Mouse (Mus musculus): ENCODE data around the gene Arl11. TPM values are rescaled to one million over a fixed set of nuclear protein-coding genes. Genes with fewer than 3 reads are reported as not detected.

The Arl11 gene
- total and polyA plus RNA-seq, 3 experiments, result 0.12 to 0.68 TPM; not detected in 1

- no peak for TF ChIP-seq RAD21 (IDR thresholded peaks at IDR 0.05; ENCODE audit: low read depth, low read length)
- no peak for TF ChIP-seq E2F4 (IDR thresholded peaks at IDR 0.05; ENCODE audit: borderline replicate concordance, low read depth, low read length)
- no peak for TF ChIP-seq POLR2A (IDR thresholded peaks at IDR 0.05; ENCODE audit: control insufficient read depth in 1 of 2, insufficient read depth in 1 of 2, low read depth in 1 of 2, low read length in 2 of 2, poor library complexity in 1 of 2)
- TF ChIP-seq USF1 (IDR thresholded peaks at IDR 0.05; ENCODE audit: low read depth, low read length), result no peak
- no peak for TF ChIP-seq MYC (IDR thresholded peaks at IDR 0.05; ENCODE audit: low read depth, low read length)
- TF ChIP-seq CHD2 (IDR thresholded peaks at IDR 0.05; ENCODE audit: low read length), result no peak
- TF ChIP-seq JUND (IDR thresholded peaks at IDR 0.05; ENCODE audit: low read depth, low read length), result no peak
- TF ChIP-seq ETS1 (IDR thresholded peaks at IDR 0.05; ENCODE audit: low read depth, low read length), result no peak
- peaks cover 0 to 4% of the 10 kb centered on the region in 2 experiments; a peak in 2 of 4 replicates for H3K36me3 ChIP-seq (ENCODE audit: control insufficient read depth in 1 of 2, insufficient read depth in 2 of 2, low read length in 2 of 2)
- no peak overlapping the region for H3K9ac ChIP-seq (ENCODE audit: control insufficient read depth, low read depth, low read length, poor library complexity, severe bottlenecking)
- DNase-seq (ENCODE audit: low read depth, low spot score), result no peak
- H3K9me3 ChIP-seq (replicated peaks; ENCODE audit: insufficient read depth, low read length), result no peaks in the 10 kb centered on the region
- peaks cover 0 to 9% of the 10 kb centered on the region in 2 experiments; a peak in 2 of 4 replicates for H3K4me1 ChIP-seq (ENCODE audit: control insufficient read depth in 1 of 2, insufficient read depth in 2 of 2, low read length in 2 of 2)
- H3K4me3 ChIP-seq (ENCODE audit: control insufficient read depth in 1 of 2, insufficient read depth in 1 of 2, low read depth in 2 of 2, low read length in 2 of 2), result no peak overlapping the region
- no peaks in the 10 kb centered on the region for H3K27me3 ChIP-seq (ENCODE audit: control insufficient read depth in 1 of 2, insufficient read depth in 2 of 2, low read length in 2 of 2)
- H3K79me2 ChIP-seq (ENCODE audit: control insufficient read depth, insufficient read depth, low read length, poor library complexity), result no peaks in the 10 kb centered on the region
- H3K27ac ChIP-seq (ENCODE audit: control insufficient read depth, low read depth, low read length), result no peak overlapping the region
These were observed 7.1 kb upstream of the Arl11 start for GRCm38 (mm10) chr14:61302428-61302827.

GRCm38 (mm10) chr14:61303969-61304609 lies 5.5 kb upstream of the Arl11 start:
- H3K9me3 ChIP-seq (replicated peaks; ENCODE audit: insufficient read depth, low read length), result no peaks in the 10 kb centered on the region
- no peak for DNase-seq (ENCODE audit: low read depth, low spot score)

GRCm38 (mm10) chr14:61310036-61310772 lies 651 bp downstream of the Arl11 start:
- Histone ChIP-seq H3K4me1 (ENCODE audit: control insufficient read depth in 1 of 2, insufficient read depth in 2 of 2, low read length in 2 of 2) (peaks cover 0 to 19% of the 10 kb centered on the region in 2 experiments; a peak in 3 of 4 replicates), H3K27ac (ENCODE audit: control insufficient read depth, low read depth, low read length) (no peak overlapping the region), H3K79me2 (ENCODE audit: control insufficient read depth, insufficient read depth, low read length, poor library complexity) (no peaks in the 10 kb centered on the region), H3K9me3 (replicated peaks; ENCODE audit: insufficient read depth, low read length) (no peaks in the 10 kb centered on the region), H3K4me3 (ENCODE audit: control insufficient read depth in 1 of 2, insufficient read depth in 1 of 2, low read depth in 2 of 2, low read length in 2 of 2) (no peak overlapping the region), H3K27me3 (ENCODE audit: control insufficient read depth in 1 of 2, insufficient read depth in 2 of 2, low read length in 2 of 2) (no peaks in the 10 kb centered on the region), H3K36me3 (ENCODE audit: control insufficient read depth in 1 of 2, insufficient read depth in 2 of 2, low read length in 2 of 2) (peaks cover 0 to 6% of the 10 kb centered on the region in 2 experiments; a peak in 1 of 4 replicates), H3K9ac (ENCODE audit: control insufficient read depth, low read depth, low read length, poor library complexity, severe bottlenecking) (no peak overlapping the region)
- DNase-seq (ENCODE audit: low read depth, low spot score), result no peak
- TF ChIP-seq TAL1 (IDR thresholded peaks at IDR 0.05; ENCODE audit: low read length), result no peak
- TF ChIP-seq GABPA (IDR thresholded peaks at IDR 0.05; ENCODE audit: low read depth, low read length), result no peak
- no peak for TF ChIP-seq E2F4 (IDR thresholded peaks at IDR 0.05; ENCODE audit: borderline replicate concordance, low read depth, low read length)
- TF ChIP-seq RCOR1 (IDR thresholded peaks at IDR 0.05; ENCODE audit: low read depth, low read length), result no peak
- TF ChIP-seq NRF1 (IDR thresholded peaks at IDR 0.05; ENCODE audit: insufficient read depth, low read depth, low read length, poor library complexity, severe bottlenecking), result no peak
- TF ChIP-seq ELF1 (IDR thresholded peaks at IDR 0.05; ENCODE audit: low read depth, low read length), result no peak
- no peak for TF ChIP-seq MAX (IDR thresholded peaks at IDR 0.05; ENCODE audit: low read length)
- TF ChIP-seq MAZ (IDR thresholded peaks at IDR 0.05; ENCODE audit: low read depth, low read length), result no peak
- TF ChIP-seq GATA1 (IDR thresholded peaks at IDR 0.05; ENCODE audit: low read depth, low read length), result no peak
- no peak for TF ChIP-seq KAT2A (conservative IDR thresholded peaks at IDR 0.05; ENCODE audit: low read depth, low read length)
- no peak for TF ChIP-seq TBP (IDR thresholded peaks at IDR 0.05; ENCODE audit: low read depth, low read length)
- TF ChIP-seq MEF2A (IDR thresholded peaks at IDR 0.05; ENCODE audit: extremely low read depth, insufficient replicate concordance, low read depth, low read length, poor library complexity, severe bottlenecking), result no peak
- no peak for TF ChIP-seq TCF12 (IDR thresholded peaks at IDR 0.05; ENCODE audit: low read depth, low read length)
- TF ChIP-seq CHD1 (IDR thresholded peaks at IDR 0.05; ENCODE audit: low read depth, low read length), result no peak

More at GRCm38 (mm10) chr14:61303969-61304609, 5.5 kb upstream of the Arl11 start:
- Histone ChIP-seq H3K4me3 (ENCODE audit: control insufficient read depth in 1 of 2, insufficient read depth in 1 of 2, low read depth in 2 of 2, low read length in 2 of 2) (no peak overlapping the region), H3K79me2 (ENCODE audit: control insufficient read depth, insufficient read depth, low read length, poor library complexity) (no peaks in the 10 kb centered on the region), H3K27ac (ENCODE audit: control insufficient read depth, low read depth, low read length) (no peak overlapping the region), H3K27me3 (ENCODE audit: control insufficient read depth in 1 of 2, insufficient read depth in 2 of 2, low read length in 2 of 2) (no peaks in the 10 kb centered on the region), H3K9ac (ENCODE audit: control insufficient read depth, low read depth, low read length, poor library complexity, severe bottlenecking) (no peak overlapping the region), H3K36me3 (ENCODE audit: control insufficient read depth in 1 of 2, insufficient read depth in 2 of 2, low read length in 2 of 2) (peaks cover 0 to 4% of the 10 kb centered on the region in 2 experiments; a peak in 2 of 4 replicates), H3K4me1 (ENCODE audit: control insufficient read depth in 1 of 2, insufficient read depth in 2 of 2, low read length in 2 of 2) (peaks cover 0 to 9% of the 10 kb centered on the region in 2 experiments; a peak in 2 of 4 replicates)
- TF ChIP-seq MAX (IDR thresholded peaks at IDR 0.05; ENCODE audit: low read length) (no peak), TCF12 (IDR thresholded peaks at IDR 0.05; ENCODE audit: low read depth, low read length) (no peak), TBP (IDR thresholded peaks at IDR 0.05; ENCODE audit: low read depth, low read length) (no peak), KAT2A (conservative IDR thresholded peaks at IDR 0.05; ENCODE audit: low read depth, low read length) (no peak), SIN3A (IDR thresholded peaks at IDR 0.05; ENCODE audit: low read length) (no peak), ZKSCAN1 (IDR thresholded peaks at IDR 0.05; ENCODE audit: low read depth, low read length) (no peak), ZMIZ1 (IDR thresholded peaks at IDR 0.05; ENCODE audit: low read depth, low read length) (no peak), UBTF (IDR thresholded peaks at IDR 0.05; ENCODE audit: borderline replicate concordance, insufficient read depth, low read depth, low read length) (no peak)
